Mouse (Mus musculus): ENCODE data around the gene Btnl10. TPM values are rescaled to one million over a fixed set of nuclear protein-coding genes. Genes with fewer than 3 reads are reported as not detected.
"Not testable (repeated sequence)": the region's sequence is repeated elsewhere in the genome, so short reads cannot be mapped to it uniquely, and the experiment has no call there.

Btnl10 gene
- polyA plus RNA-seq, 1 experiment from 2014 or later, result not detected

GRCm38 (mm10) chr11:58953351-58954169 lies 35.9 kb downstream of the Btnl10 start:
- under 1% methylated on average over 33 of the region's 33 CpGs for WGBS
- ATAC-seq (replicated peaks; ENCODE audit: insufficient number of reproducible peaks, insufficient read depth, low FRiP score, low read depth), result peak; percentile 8

DNA sequence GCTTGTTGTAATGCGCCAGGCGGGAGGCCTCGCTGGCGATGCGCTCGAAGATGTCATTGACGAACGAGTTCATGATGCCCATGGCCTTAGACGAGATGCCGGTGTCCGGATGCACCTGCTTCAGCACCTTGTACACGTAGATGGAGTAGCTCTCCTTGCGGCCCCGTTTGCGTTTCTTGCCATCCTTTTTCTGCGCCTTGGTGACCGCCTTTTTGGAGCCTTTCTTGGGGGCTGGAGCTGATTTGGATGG lies 36.4 kb downstream of the Btnl10 start:
- peak overlapping the region; percentile 94 for H3K4me2 ChIP-seq
- H3K36me3 ChIP-seq; H3K9me3 ChIP-seq (replicated peaks): not testable (repeated sequence)
- peaks cover 16% of the 10 kb centered on the region for H3K27me3 ChIP-seq
- peak overlapping the region; percentile 77 for H3K9ac ChIP-seq
- H3K27ac ChIP-seq, result peak overlapping the region; percentile 100
- WGBS, result under 1% methylated on average over 17 of the region's 17 CpGs
- H3K4me3 ChIP-seq, result peak overlapping the region; percentile 86
- 0 out of 2 replicates have a peak, but pooled peaks have one; percentile 10 for ATAC-seq (replicated peaks; ENCODE audit: insufficient number of reproducible peaks, insufficient read depth, low FRiP score, low read depth)
- peaks cover 43% of the 10 kb centered on the region for H3K4me1 ChIP-seq (replicated peaks)

More at GRCm38 (mm10) chr11:58953351-58954169, 35.9 kb downstream of the Btnl10 start:
- H3K4me1 ChIP-seq (replicated peaks), result peaks cover 42% of the 10 kb centered on the region
- H3K4me3 ChIP-seq, result peak overlapping the region; percentile 86
- peak overlapping the region; percentile 94 for H3K4me2 ChIP-seq
- no peaks in the 10 kb centered on the region for H3K9me3 ChIP-seq (replicated peaks)
- peak overlapping the region; percentile 77 for H3K9ac ChIP-seq
- peaks cover 16% of the 10 kb centered on the region for H3K27me3 ChIP-seq
- H3K27ac ChIP-seq, result peak overlapping the region; percentile 100
- 0 out of 2 replicates have a peak, but pooled peaks cover 4% of the 10 kb centered on the region for H3K36me3 ChIP-seq

GRCm38 (mm10) chr11:58954420-58955142 lies 36.9 kb downstream of the Btnl10 start, which contains the start of the genes Hist3h2a and Trim17:
Gene Hist3h2a (plus strand): TSS chr11:58954685.
Gene Trim17 (plus strand): TSS chr11:58954685.
- peak within 1 kb of the TSS; percentile 93 for H3K9ac ChIP-seq
- under 1% methylated on average over 49 of the region's 49 CpGs for WGBS
- H3K27ac ChIP-seq, result peak within 1 kb of the TSS; percentile 100
- H3K4me2 ChIP-seq, result peak within 1 kb of the TSS; percentile 94
- peaks cover 16% of the 10 kb centered on the region for H3K27me3 ChIP-seq
- peaks cover 43% of the 10 kb centered on the region for H3K4me1 ChIP-seq (replicated peaks)
- H3K4me3 ChIP-seq, result peak within 1 kb of the TSS; percentile 86
- H3K9me3 ChIP-seq (replicated peaks), result no peaks in the 10 kb centered on the region
- H3K36me3 ChIP-seq, result 0 out of 2 replicates have a peak, but pooled peaks cover 4% of the 10 kb centered on the region
- peak; percentile 92 for ATAC-seq (replicated peaks; ENCODE audit: insufficient number of reproducible peaks, insufficient read depth, low FRiP score, low read depth)

- under 1% methylated on average over 20 of the region's 20 CpGs for WGBS
- peak overlapping the region; percentile 100 for H3K27ac ChIP-seq
- peak; percentile 41 for ATAC-seq (replicated peaks; ENCODE audit: insufficient number of reproducible peaks, insufficient read depth, low FRiP score, low read depth)
- peaks cover 42% of the 10 kb centered on the region for H3K4me1 ChIP-seq (replicated peaks)
- H3K9me3 ChIP-seq (replicated peaks), result no peaks in the 10 kb centered on the region
- H3K4me2 ChIP-seq, result peak overlapping the region; percentile 70
- H3K27me3 ChIP-seq, result peaks cover 12% of the 10 kb centered on the region
- H3K36me3 ChIP-seq, result 0 out of 2 replicates have a peak, but pooled peaks cover 4% of the 10 kb centered on the region
- H3K9ac ChIP-seq, result peak overlapping the region; percentile 93
- peak overlapping the region; percentile 86 for H3K4me3 ChIP-seq
These were observed 37.6 kb downstream of the Btnl10 start for GRCm38 (mm10) chr11:58955143-58955867.

GRCm38 (mm10) chr11:58955868-58956257 lies 38.2 kb downstream of the Btnl10 start:
- Histone ChIP-seq H3K4me1 (replicated peaks) (peaks cover 42% of the 10 kb centered on the region), H3K4me3 (peak overlapping the region; percentile 86), H3K27me3 (peaks cover 8% of the 10 kb centered on the region), H3K4me2 (peak overlapping the region; percentile 70), H3K9ac (peak overlapping the region; percentile 93), H3K27ac (peak overlapping the region; percentile 100; the same call in 1 of the 2 replicates), H3K9me3 (replicated peaks) (no peaks in the 10 kb centered on the region), H3K36me3 (0 out of 2 replicates have a peak, but pooled peaks cover 4% of the 10 kb centered on the region)
- no peak for ATAC-seq (replicated peaks; ENCODE audit: insufficient number of reproducible peaks, insufficient read depth, low FRiP score, low read depth)
- 39% methylated on average over 8 of the region's 8 CpGs for WGBS

DNA sequence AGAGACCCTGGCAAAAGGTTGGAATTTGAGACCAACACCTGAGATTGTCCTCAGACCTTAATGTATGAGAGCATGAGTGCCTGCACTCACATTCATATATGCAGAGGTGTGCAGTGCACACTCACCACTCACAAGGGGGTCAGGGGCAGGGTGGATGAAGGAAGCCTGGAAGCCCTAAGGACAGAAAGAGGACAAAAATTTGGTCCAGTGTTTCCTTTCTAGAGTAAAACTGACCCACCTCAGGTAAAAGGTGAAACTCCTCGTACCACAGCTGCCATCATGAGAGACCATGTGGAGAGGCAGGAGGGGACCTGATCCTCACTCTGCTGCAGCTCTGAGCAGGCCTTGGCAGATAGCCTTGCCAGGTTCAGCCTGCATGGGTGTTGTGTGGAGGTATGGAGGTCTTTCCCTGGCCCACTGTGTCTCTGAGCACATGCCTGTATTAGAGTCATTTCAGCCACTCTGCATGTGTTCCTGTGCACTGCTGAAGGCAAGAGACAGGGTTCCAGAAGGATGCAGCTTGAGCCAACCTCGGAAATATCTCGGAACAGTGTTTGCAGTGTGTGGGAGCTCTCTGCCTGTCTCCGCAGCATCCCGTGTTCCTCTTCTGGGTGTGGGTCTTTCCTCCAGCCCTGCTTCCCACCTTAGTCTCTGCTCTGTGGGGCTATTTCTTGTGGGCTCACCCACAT lies 39.7 kb downstream of the Btnl10 start:
- Histone ChIP-seq H3K9ac (no peak overlapping the region), H3K27ac (no peak overlapping the region), H3K27me3 (peaks cover 11% of the 10 kb centered on the region), H3K4me3 (peak overlapping the region; percentile 86; the same call in 1 of the 2 replicates), H3K4me2 (peak overlapping the region; percentile 70), H3K4me1 (replicated peaks) (peaks cover 48% of the 10 kb centered on the region), H3K9me3 (replicated peaks) (no peaks in the 10 kb centered on the region), H3K36me3 (0 out of 2 replicates have a peak, but pooled peaks cover 4% of the 10 kb centered on the region)
- no peak for ATAC-seq (replicated peaks; ENCODE audit: insufficient number of reproducible peaks, insufficient read depth, low FRiP score, low read depth)
- WGBS, result 72% methylated on average over 5 of the region's 5 CpGs

DNA sequence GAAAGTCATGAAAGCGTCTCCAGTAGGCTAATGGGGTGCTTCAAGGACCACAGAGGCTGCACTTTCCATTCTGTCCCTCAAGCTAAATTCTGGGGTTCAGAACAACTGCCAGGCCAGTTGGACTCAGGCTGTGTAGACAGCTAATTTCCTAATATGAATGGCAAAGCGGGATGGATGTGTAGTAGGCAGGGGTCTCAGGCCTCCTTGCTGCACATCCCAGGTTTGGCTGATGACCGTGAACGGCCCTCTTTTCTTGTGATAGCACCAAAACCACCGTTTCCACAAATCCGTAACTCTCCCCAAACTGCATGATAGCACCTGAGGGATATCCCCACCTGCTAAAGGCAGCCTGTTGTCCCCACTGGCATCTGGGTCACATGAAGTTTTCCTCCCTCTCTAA lies 40.8 kb downstream of the Btnl10 start:
- Histone ChIP-seq H3K9me3 (replicated peaks) (no peaks in the 10 kb centered on the region), H3K36me3 (0 out of 2 replicates have a peak, but pooled peaks cover 4% of the 10 kb centered on the region), H3K4me3 (no peak overlapping the region), H3K9ac (no peak overlapping the region), H3K27me3 (peaks cover 20% of the 10 kb centered on the region), H3K4me2 (no peak overlapping the region), H3K4me1 (replicated peaks) (peaks cover 43% of the 10 kb centered on the region), H3K27ac (no peak overlapping the region)
- 90% methylated on average over 6 of the region's 6 CpGs for WGBS
- no peak for ATAC-seq (replicated peaks; ENCODE audit: insufficient number of reproducible peaks, insufficient read depth, low FRiP score, low read depth)

DNA sequence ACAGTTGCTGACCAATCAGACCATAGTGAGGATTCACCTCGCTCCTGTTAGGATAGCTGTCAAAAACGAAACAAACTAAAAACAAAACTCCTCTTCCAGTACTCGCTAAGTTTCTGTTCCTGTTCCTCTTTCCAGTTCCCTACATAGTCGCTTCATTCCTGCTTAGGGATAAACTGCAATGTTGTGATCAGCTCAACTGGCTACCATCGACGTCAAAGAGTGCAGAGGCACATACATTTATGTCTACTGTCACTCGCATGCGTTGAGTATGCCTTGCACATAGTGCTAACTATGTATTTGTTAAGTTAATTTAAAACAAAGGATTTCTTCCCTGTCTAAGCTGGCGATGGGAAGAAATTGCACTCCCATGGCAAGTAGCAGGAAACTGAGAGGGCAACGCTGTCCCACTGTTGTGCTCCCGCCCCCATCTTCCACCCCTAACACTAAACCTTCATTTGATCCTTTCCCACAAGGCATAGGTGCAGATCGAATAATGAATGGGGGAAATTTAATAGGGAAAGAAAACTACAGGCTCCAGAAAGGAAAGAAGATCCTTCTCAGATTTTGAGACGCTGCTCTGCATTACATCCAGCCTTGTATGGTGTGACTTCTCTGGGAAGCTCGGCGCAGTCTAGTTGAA lies 41.6 kb downstream of the Btnl10 start:
- no peak for ATAC-seq (replicated peaks; ENCODE audit: insufficient number of reproducible peaks, insufficient read depth, low FRiP score, low read depth)
- Histone ChIP-seq H3K4me3 (peak overlapping the region; percentile 66), H3K36me3 (0 out of 2 replicates have a peak, but pooled peaks cover 4% of the 10 kb centered on the region), H3K27ac (peak overlapping the region; percentile 64; the same call in 1 of the 2 replicates), H3K9me3 (replicated peaks) (no peaks in the 10 kb centered on the region), H3K4me2 (peak overlapping the region; percentile 95), H3K9ac (peak overlapping the region; percentile 58), H3K4me1 (replicated peaks) (peaks cover 41% of the 10 kb centered on the region), H3K27me3 (peaks cover 24% of the 10 kb centered on the region)
- WGBS, result 31% methylated on average over 15 of the region's 15 CpGs

DNA sequence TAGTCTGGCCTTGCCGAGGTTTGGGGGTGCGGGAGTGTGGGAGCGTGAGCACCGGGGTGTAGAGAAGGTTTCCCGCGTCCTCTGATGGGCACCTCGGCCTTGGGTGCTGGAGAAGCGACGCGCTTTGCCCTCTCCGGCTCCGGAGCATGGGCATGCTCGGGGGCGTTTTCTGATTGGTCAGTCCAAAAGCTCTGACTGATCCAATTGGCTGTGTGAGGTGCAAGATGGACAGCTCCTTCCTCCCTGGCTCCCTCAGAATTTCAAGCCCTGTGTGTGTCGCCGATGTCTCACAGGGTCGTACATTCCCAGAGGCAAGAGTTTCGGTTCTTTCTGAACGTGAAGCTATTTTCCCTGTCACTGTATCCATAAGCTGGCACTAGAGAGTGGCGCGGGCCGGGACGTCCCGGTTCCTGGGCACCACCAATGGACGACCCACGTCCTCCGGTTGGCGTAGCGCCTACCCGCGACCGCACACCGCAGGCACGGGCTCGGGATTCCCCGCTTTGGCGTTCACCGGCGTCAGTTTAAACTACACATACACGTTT lies 42.3 kb downstream of the Btnl10 start:
- H3K9me3 ChIP-seq (replicated peaks), result no peaks in the 10 kb centered on the region
- peak; percentile 71 for ATAC-seq (replicated peaks; ENCODE audit: insufficient number of reproducible peaks, insufficient read depth, low FRiP score, low read depth)
- WGBS, result 3% methylated on average over 40 of the region's 40 CpGs

More for the DNA sequence above, 42.3 kb downstream of the Btnl10 start:
- H3K4me1 ChIP-seq (replicated peaks), result peaks cover 46% of the 10 kb centered on the region
- peak overlapping the region; percentile 58 for H3K9ac ChIP-seq
- H3K4me3 ChIP-seq, result peak overlapping the region; percentile 66
- peaks cover 24% of the 10 kb centered on the region for H3K27me3 ChIP-seq
- peak overlapping the region; percentile 95 for H3K4me2 ChIP-seq
- H3K27ac ChIP-seq, result peak overlapping the region; percentile 64
- H3K36me3 ChIP-seq, result 0 out of 2 replicates have a peak, but pooled peaks cover 4% of the 10 kb centered on the region
